Mouse (Mus musculus): ENCODE data around the gene Gm5447. TPM values are rescaled to one million over a fixed set of nuclear protein-coding genes. Genes with fewer than 3 reads are reported as not detected.

Gm5447 gene
- total RNA-seq, 1 experiment from 2014 or later, result not detected

Other genes with a start within 250 kb of the Gm5447 start
- 62.0 and 67.5 TPM in 2 replicates for gene Irf4, start 225.0 kb upstream of the Gm5447 start, total RNA-seq (2017)
- gene Hus1b, start 26.4 kb upstream of the Gm5447 start, total RNA-seq (2017), result 1.8 and 1.9 TPM in 2 replicates
- gene Exoc2, start 111 bp upstream of the Gm5447 start, total RNA-seq (2017), result 56.1 and 57.1 TPM in 2 replicates